8 mouse cellular contexts compared by ENCODE assay signal in the genomic region with DNA sequence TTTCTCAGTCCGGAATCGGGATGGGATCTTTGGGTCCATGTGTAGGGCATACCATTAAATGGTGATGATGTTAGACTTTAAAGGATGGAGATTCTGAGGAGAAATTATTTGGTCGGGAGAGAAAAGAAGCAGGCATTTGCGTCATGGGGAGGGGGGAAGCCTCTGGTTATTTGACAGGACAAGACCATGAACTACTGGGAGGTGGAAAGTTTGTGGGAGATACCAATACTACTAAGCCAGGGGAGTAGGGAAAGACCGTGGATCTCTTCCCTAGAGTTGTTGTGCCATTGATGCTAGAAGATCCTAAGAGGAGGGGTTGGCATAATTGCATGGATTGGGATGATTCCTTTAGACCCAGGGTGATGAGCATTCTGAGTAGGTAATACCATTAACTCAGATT. TPM values are rescaled to one million over a fixed set of nuclear protein-coding genes. Genes with fewer than 3 reads are reported as not detected.
A peak's percentile ranks its signal among the peaks of the same experiment; 100 is the strongest.
DNase-seq lines count a peak whose midpoint lies in the region; ATAC-seq and TF ChIP-seq lines count a peak whose summit lies in the region.

No protein-coding gene starts in this region.

- ATAC-seq in heart, postnatal 0 days (ENCODE audit: insufficient read depth, low read depth), result no peak
- ATAC-seq in forebrain, embryonic 14.5 days, result peak; percentile 10; the same call in 1 of the 2 replicates
- ATAC-seq in midbrain, embryonic 11.5 days (ENCODE audit: low FRiP score), result peak; percentile 22; the same call in 1 of the 2 replicates
- no peak for ATAC-seq in frontal cortex, adult (ENCODE audit: low TSS enrichment)
- no peak for ATAC-seq in inflammation-experienced regulatory T-cells, adult 6 months

- no peak for DNase-seq in heart, postnatal 0 days (ENCODE audit: low spot score)
- DNase-seq in heart, adult 8-10 months (ENCODE audit: low spot score), result no peak
- peak; percentile 51 for DNase-seq in MEL (ENCODE audit: low read depth, low spot score)
- DNase-seq in forebrain, embryonic 14.5 days (ENCODE audit: low spot score), result no peak
- no peak for DNase-seq in midbrain, embryonic 11.5 days (ENCODE audit: low spot score, missing footprints)
- DNase-seq in frontal cortex, postnatal 25 days (ENCODE audit: low spot score in 2 of 2), result no peak

- H3K4me2 ChIP-seq in heart, postnatal 0 days (ENCODE audit: low read depth, low read length), result peak overlapping the region; percentile 66
- peak overlapping the region; percentile 61 for H3K4me2 ChIP-seq in forebrain, embryonic 14.5 days (ENCODE audit: low read length)
- H3K4me2 ChIP-seq in midbrain, embryonic 11.5 days, result peak overlapping the region; percentile 59

- no peaks in the 10 kb centered on the region for H3K27me3 ChIP-seq in heart, postnatal 0 days (ENCODE audit: control insufficient read depth, insufficient read depth, low read length)
- H3K27me3 ChIP-seq in MEL (ENCODE audit: control insufficient read depth in 1 of 2, insufficient read depth in 2 of 2, low read length in 2 of 2), result no peaks in the 10 kb centered on the region
- H3K27me3 ChIP-seq in forebrain, embryonic 14.5 days (replicated peaks; ENCODE audit: control insufficient read depth, insufficient read depth, low read length), result no peaks in the 10 kb centered on the region
- no peaks in the 10 kb centered on the region for H3K27me3 ChIP-seq in midbrain, embryonic 11.5 days (ENCODE audit: control insufficient read depth, insufficient read depth, low read length)

- no peak for TF ChIP-seq EP300 in heart, postnatal 0 days (IDR thresholded peaks at IDR 0.05; ENCODE audit: low read depth)
- no peak for TF ChIP-seq EP300 in MEL (IDR thresholded peaks at IDR 0.05; ENCODE audit: low read depth in 1 of 2, low read length in 2 of 2)

- H3K4me3 ChIP-seq in heart, postnatal 0 days (ENCODE audit: low read depth, low read length), result peak overlapping the region; percentile 62
- peak overlapping the region; percentile 70 to 85 for H3K4me3 ChIP-seq in MEL (ENCODE audit: control insufficient read depth in 1 of 2, insufficient read depth in 1 of 2, low read depth in 2 of 2, low read length in 2 of 2)
- peak overlapping the region; percentile 40 for H3K4me3 ChIP-seq in forebrain, embryonic 14.5 days (ENCODE audit: low read depth, low read length)
- H3K4me3 ChIP-seq in midbrain, embryonic 11.5 days (ENCODE audit: low read depth, low read length), result peak overlapping the region; percentile 49

- 0 out of 2 replicates have a peak, but pooled peaks cover 6% of the 10 kb centered on the region for H3K4me1 ChIP-seq in heart, postnatal 0 days (ENCODE audit: control insufficient read depth, insufficient read depth)
- H3K4me1 ChIP-seq in MEL (ENCODE audit: control insufficient read depth in 1 of 2, insufficient read depth in 2 of 2, low read length in 2 of 2), result peaks cover 3 to 15% of the 10 kb centered on the region in 2 experiments; a peak in 3 of 4 replicates
- H3K4me1 ChIP-seq in forebrain, embryonic 14.5 days (ENCODE audit: control insufficient read depth, insufficient read depth, low read length), result no peaks in the 10 kb centered on the region
- H3K4me1 ChIP-seq in midbrain, embryonic 11.5 days (ENCODE audit: control insufficient read depth, insufficient read depth, low read length), result peaks cover 3% of the 10 kb centered on the region; the same call in 1 of the 2 replicates

- H3K79me2 ChIP-seq in MEL (ENCODE audit: control insufficient read depth, insufficient read depth, low read length, poor library complexity), result peaks cover 12% of the 10 kb centered on the region

- 16% methylated on average over 5 of the region's 5 CpGs for WGBS in heart, postnatal 0 days
- 34% methylated on average over 5 of the region's 5 CpGs for WGBS in forebrain, embryonic 14.5 days
- 20% methylated on average over 5 of the region's 5 CpGs for WGBS in midbrain, embryonic 11.5 days

- no peak for TF ChIP-seq RAD21 in MEL (IDR thresholded peaks at IDR 0.05; ENCODE audit: low read depth, low read length)

- TF ChIP-seq POLR2A in MEL (IDR thresholded peaks at IDR 0.05; ENCODE audit: control insufficient read depth in 1 of 2, insufficient read depth in 1 of 2, low read depth in 1 of 2, low read length in 2 of 2, poor library complexity in 1 of 2), result no peak

- H3K9me3 ChIP-seq in heart, postnatal 0 days (replicated peaks; ENCODE audit: control insufficient read depth, low read length), result no peaks in the 10 kb centered on the region
- H3K9me3 ChIP-seq in MEL (replicated peaks; ENCODE audit: insufficient read depth, low read length), result no peaks in the 10 kb centered on the region
- no peaks in the 10 kb centered on the region for H3K9me3 ChIP-seq in forebrain, embryonic 14.5 days (replicated peaks; ENCODE audit: control insufficient read depth, low read length)
- H3K9me3 ChIP-seq in midbrain, embryonic 11.5 days (ENCODE audit: control insufficient read depth, low read length), result no peaks in the 10 kb centered on the region

- TF ChIP-seq CTCF in heart, postnatal 0 days (IDR thresholded peaks at IDR 0.05; ENCODE audit: low read depth), result no peak
- TF ChIP-seq CTCF in MEL (IDR thresholded peaks at IDR 0.05 in 2 of 3, conservative IDR thresholded peaks at IDR 0.05 in 1 of 3; ENCODE audit: control insufficient read depth in 1 of 3, insufficient read depth in 1 of 3, low read depth in 2 of 3, low read length in 3 of 3, poor library complexity in 1 of 3, severe bottlenecking in 1 of 3), result no peak

- peak overlapping the region; percentile 66; the same call in 1 of the 2 replicates for H3K9ac ChIP-seq in heart, postnatal 0 days (replicated peaks; ENCODE audit: low read depth, low read length)
- H3K9ac ChIP-seq in MEL (ENCODE audit: control insufficient read depth, low read depth, low read length, poor library complexity, severe bottlenecking), result peak overlapping the region; percentile 85
- H3K9ac ChIP-seq in forebrain, embryonic 14.5 days (ENCODE audit: low read length), result peak overlapping the region; percentile 65
- peak overlapping the region; percentile 68 for H3K9ac ChIP-seq in midbrain, embryonic 11.5 days (ENCODE audit: low read length)

- H3K36me3 ChIP-seq in heart, postnatal 0 days (replicated peaks; ENCODE audit: control insufficient read depth, insufficient read depth, low read length), result no peaks in the 10 kb centered on the region
- peaks cover 0 to 17% of the 10 kb centered on the region in 2 experiments; a peak in 2 of 4 replicates for H3K36me3 ChIP-seq in MEL (ENCODE audit: control insufficient read depth in 1 of 2, insufficient read depth in 2 of 2, low read length in 2 of 2)
- peaks cover 11% of the 10 kb centered on the region; the same call in 1 of the 2 replicates for H3K36me3 ChIP-seq in forebrain, embryonic 14.5 days (ENCODE audit: control insufficient read depth, insufficient read depth, low read length)
- no peaks in the 10 kb centered on the region for H3K36me3 ChIP-seq in midbrain, embryonic 11.5 days (ENCODE audit: control insufficient read depth, insufficient read depth, low read length)

- H3K27ac ChIP-seq in heart, postnatal 0 days (ENCODE audit: low read depth), result no peak overlapping the region
- H3K27ac ChIP-seq in MEL (ENCODE audit: control insufficient read depth, low read depth, low read length), result peak overlapping the region; percentile 68
- peak overlapping the region; percentile 23; the same call in 1 of the 2 replicates for H3K27ac ChIP-seq in forebrain, embryonic 14.5 days (ENCODE audit: low read depth, low read length)
- no peak overlapping the region for H3K27ac ChIP-seq in midbrain, embryonic 11.5 days (ENCODE audit: low read depth, low read length)

RNA-seq across cellular contexts. Expression of gene Gripap1, which starts 0.7 kb away (rescaled TPM):
- total RNA-seq in heart, postnatal 0 days (2014; rRNA removed; ENCODE audit: low replicate concordance), result 2.4 and 6.8 TPM in 2 replicates
- polyA plus RNA-seq in heart, postnatal 0 days (2015; fragmentation: Nextera tagmentation; extraction: Ambion mirVana), result 17.5 and 19.3 TPM in 2 replicates
- total RNA-seq in heart, adult 8-10 months (2022), result 10 to 100 TPM; 23.1 to 26.1 (median 24.7) TPM
- 36.2 and 40.5 TPM in 2 replicates for total RNA-seq in MEL (2012; rRNA removed)
- polyA plus RNA-seq in MEL (2012; ENCODE audit: insufficient read depth in 1 of 2, insufficient read length in 2 of 2, low read depth in 1 of 2, low replicate concordance in 2 of 2, missing spikeins in 1 of 2), result 100 to 1,000 TPM in 1 of 2 experiments, 10 to 100 TPM in 1; 84.6 to 244 TPM
- polyA plus RNA-seq in forebrain, embryonic 14.5 days (2014; fragmentation: Nextera tagmentation; extraction: Ambion mirVana), result 44.0 and 50.4 TPM in 2 replicates
- 51.7 and 52.0 TPM in 2 replicates for polyA plus RNA-seq in midbrain, embryonic 11.5 days (2014; fragmentation: Nextera tagmentation; extraction: Ambion mirVana)
- 10 to 100 TPM; 46.3 to 91.0 (median 68.7) TPM for polyA plus RNA-seq in inflammation-experienced regulatory T-cells, adult 6 months (2017; shearing (Covaris generic))

RNA-seq across cellular contexts. Expression of gene Tfe3, which starts 27.9 kb away (rescaled TPM):
- total RNA-seq in heart, postnatal 0 days (2014; rRNA removed; ENCODE audit: low replicate concordance), result 8.4 and 17.3 TPM in 2 replicates
- 11.5 and 11.6 TPM in 2 replicates for polyA plus RNA-seq in heart, postnatal 0 days (2015; fragmentation: Nextera tagmentation; extraction: Ambion mirVana)
- 10 to 100 TPM; 11.9 to 16.9 (median 14.8) TPM for total RNA-seq in heart, adult 8-10 months (2022)
- 20.6 and 23.4 TPM in 2 replicates for total RNA-seq in MEL (2012; rRNA removed)
- polyA plus RNA-seq in MEL (2012; ENCODE audit: insufficient read depth in 1 of 2, insufficient read length in 2 of 2, low read depth in 1 of 2, low replicate concordance in 2 of 2, missing spikeins in 1 of 2), result 10 to 100 TPM in 1 of 2 experiments, not detected in 1; 64.7 TPM
- 16.1 and 23.9 TPM in 2 replicates for polyA plus RNA-seq in forebrain, embryonic 14.5 days (2014; fragmentation: Nextera tagmentation; extraction: Ambion mirVana)
- 19.4 and 20.6 TPM in 2 replicates for polyA plus RNA-seq in midbrain, embryonic 11.5 days (2014; fragmentation: Nextera tagmentation; extraction: Ambion mirVana)
- polyA plus RNA-seq in inflammation-experienced regulatory T-cells, adult 6 months (2017; shearing (Covaris generic)), result 10 to 100 TPM; 12.6 to 15.0 (median 12.9) TPM

RNA-seq across cellular contexts. Expression of gene Kcnd1, which starts 31.8 kb away (rescaled TPM):
- total RNA-seq in heart, postnatal 0 days (2014; rRNA removed; ENCODE audit: low replicate concordance), result 0.08 and 0.23 TPM in 2 replicates
- 0.20 and 0.22 TPM in 2 replicates for polyA plus RNA-seq in heart, postnatal 0 days (2015; fragmentation: Nextera tagmentation; extraction: Ambion mirVana)
- total RNA-seq in heart, adult 8-10 months (2022), result under 1 TPM; 0.23 to 0.30 (median 0.27) TPM
- 0.26 and 0.31 TPM in 2 replicates for total RNA-seq in MEL (2012; rRNA removed)
- 1 to 10 TPM in 1 of 2 experiments, not detected in 1; 1.4 TPM for polyA plus RNA-seq in MEL (2012; ENCODE audit: insufficient read depth in 1 of 2, insufficient read length in 2 of 2, low read depth in 1 of 2, low replicate concordance in 2 of 2, missing spikeins in 1 of 2)
- polyA plus RNA-seq in forebrain, embryonic 14.5 days (2014; fragmentation: Nextera tagmentation; extraction: Ambion mirVana), result 1.3 and 1.6 TPM in 2 replicates
- 0.86 and 1.1 TPM in 2 replicates for polyA plus RNA-seq in midbrain, embryonic 11.5 days (2014; fragmentation: Nextera tagmentation; extraction: Ambion mirVana)
- polyA plus RNA-seq in inflammation-experienced regulatory T-cells, adult 6 months (2017; shearing (Covaris generic)), result 1 to 10 TPM in 1 of 3 experiments, under 1 TPM in 2; 0.43 to 1.1 (median 0.50) TPM

RNA-seq across cellular contexts. Expression of gene Ccdc120, which starts 39.6 kb away (rescaled TPM):
- total RNA-seq in heart, postnatal 0 days (2014; rRNA removed; ENCODE audit: low replicate concordance), result 0.92 and 5.8 TPM in 2 replicates
- polyA plus RNA-seq in heart, postnatal 0 days (2015; fragmentation: Nextera tagmentation; extraction: Ambion mirVana), result 1.8 and 2.2 TPM in 2 replicates
- total RNA-seq in heart, adult 8-10 months (2022), result 1 to 10 TPM in 1 of 4 experiments, under 1 TPM in 3; 0.37 to 1.0 (median 0.73) TPM
- total RNA-seq in MEL (2012; rRNA removed), result 3.9 and 5.8 TPM in 2 replicates
- polyA plus RNA-seq in MEL (2012; ENCODE audit: insufficient read depth in 1 of 2, insufficient read length in 2 of 2, low read depth in 1 of 2, low replicate concordance in 2 of 2, missing spikeins in 1 of 2), result 10 to 100 TPM in 1 of 2 experiments, not detected in 1; 12.2 TPM
- 43.8 and 45.3 TPM in 2 replicates for polyA plus RNA-seq in forebrain, embryonic 14.5 days (2014; fragmentation: Nextera tagmentation; extraction: Ambion mirVana)
- 15.8 and 24.1 TPM in 2 replicates for polyA plus RNA-seq in midbrain, embryonic 11.5 days (2014; fragmentation: Nextera tagmentation; extraction: Ambion mirVana)
- polyA plus RNA-seq in inflammation-experienced regulatory T-cells, adult 6 months (2017; shearing (Covaris generic)), result under 1 TPM in 1 of 3 experiments, not detected in 2; 0.59 TPM

RNA-seq across cellular contexts. Expression of gene Otud5, which starts 50.9 kb away (rescaled TPM):
- total RNA-seq in heart, postnatal 0 days (2014; rRNA removed; ENCODE audit: low replicate concordance), result 25.7 and 38.0 TPM in 2 replicates
- polyA plus RNA-seq in heart, postnatal 0 days (2015; fragmentation: Nextera tagmentation; extraction: Ambion mirVana), result 14.4 and 16.2 TPM in 2 replicates
- 10 to 100 TPM; 20.0 to 24.9 (median 21.5) TPM for total RNA-seq in heart, adult 8-10 months (2022)
- 76.4 and 82.6 TPM in 2 replicates for total RNA-seq in MEL (2012; rRNA removed)
- 1,000 to 10,000 TPM in 1 of 2 experiments, 100 to 1,000 TPM in 1; 197 to 1,180 TPM for polyA plus RNA-seq in MEL (2012; ENCODE audit: insufficient read depth in 1 of 2, insufficient read length in 2 of 2, low read depth in 1 of 2, low replicate concordance in 2 of 2, missing spikeins in 1 of 2)
- 31.8 and 36.9 TPM in 2 replicates for polyA plus RNA-seq in forebrain, embryonic 14.5 days (2014; fragmentation: Nextera tagmentation; extraction: Ambion mirVana)
- polyA plus RNA-seq in midbrain, embryonic 11.5 days (2014; fragmentation: Nextera tagmentation; extraction: Ambion mirVana), result 33.9 and 34.8 TPM in 2 replicates
- polyA plus RNA-seq in inflammation-experienced regulatory T-cells, adult 6 months (2017; shearing (Covaris generic)), result 10 to 100 TPM; 18.2 to 34.2 (median 24.7) TPM

Comparison
In these comparisons a context has a peak if more than half of its experiments do, and no peak if none do; other contexts are left out.
1. ATAC-seq: peak in forebrain, embryonic 14.5 days (single experiment) and midbrain, embryonic 11.5 days (single experiment); none in heart, postnatal 0 days (single experiment), frontal cortex, adult (single experiment) and inflammation-experienced regulatory T-cells, adult 6 months (single experiment).
2. H3K27ac ChIP-seq: peak in MEL (single experiment) and forebrain, embryonic 14.5 days (single experiment); none in heart, postnatal 0 days (single experiment) and midbrain, embryonic 11.5 days (single experiment).
3. Peak in every context shown above with its lines, with median percentiles within 50 percentile points of each other: H3K4me2 ChIP-seq, H3K4me3 ChIP-seq and H3K9ac ChIP-seq.